Mouse (Mus musculus) right cerebral cortex, postnatal 14 days (tissue): ENCODE results near the gene Rpl36a-ps1.

Experiments used
- DNase-seq: peaks from one replicate; pipeline ENCODE4 v3.0.0; 2022

Rpl36a-ps1 gene

DNA sequence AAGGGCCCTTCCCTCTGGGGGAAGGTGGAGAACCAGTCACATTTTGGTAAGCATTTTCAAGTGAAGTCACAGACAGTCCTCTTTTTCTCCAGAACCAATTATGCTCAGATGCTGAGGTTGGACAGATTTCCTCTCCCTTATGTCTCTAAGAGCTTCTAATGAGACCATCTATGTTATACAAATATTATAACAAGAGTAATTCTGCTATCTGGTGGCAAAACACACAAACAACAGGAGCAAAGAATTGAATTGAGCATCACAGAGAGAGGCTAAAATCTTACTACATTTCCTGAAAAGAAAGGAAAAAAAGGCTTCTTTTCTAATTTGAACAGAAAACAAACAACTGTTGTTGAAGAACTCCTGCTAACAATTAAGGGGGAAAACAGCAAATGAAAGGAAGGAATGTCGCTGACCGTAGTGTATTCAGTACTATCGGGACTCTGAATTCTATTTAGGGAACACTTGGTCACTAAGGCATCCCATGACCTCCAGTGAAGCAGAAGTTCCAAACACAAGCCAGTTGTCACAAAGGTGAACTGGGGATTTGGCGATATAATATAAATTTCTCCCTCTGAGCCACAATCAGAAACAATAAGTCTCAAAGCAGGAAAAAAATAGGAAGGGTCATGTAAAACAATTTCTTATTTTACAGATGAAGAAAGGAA, 42.4 kb downstream of the Rpl36a-ps1 start:
- DNase-seq, result no peak
